Mouse (Mus musculus) lung, postnatal 14 days (tissue): ENCODE data around the gene Golga4.

Experiments
- DNase-seq: peaks from one replicate; pipeline ENCODE4 v3.0.0; 2021

The Golga4 gene

DNA sequence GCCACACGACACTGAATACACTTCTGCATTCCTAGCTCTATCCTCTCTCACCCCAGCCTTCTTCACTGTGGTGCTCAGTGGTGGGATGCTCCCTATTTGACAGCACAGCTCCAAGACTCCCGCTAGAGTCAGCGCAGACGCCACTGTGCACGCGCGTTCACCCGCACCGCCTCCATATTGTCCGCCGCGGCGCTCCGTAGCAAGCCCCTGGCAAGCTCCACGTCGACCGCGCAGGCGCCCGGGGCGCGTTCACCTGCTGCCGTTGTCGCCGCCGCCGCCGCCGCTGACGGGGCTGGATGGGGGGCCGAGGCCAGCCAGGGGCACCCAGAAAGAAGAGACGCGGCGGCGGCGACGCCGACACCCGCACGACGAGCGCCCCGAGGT, at the start of gene Golga4:
TSS of gene Golga4 (plus strand) at position 248 of the 384 bp plus-strand sequence.
- peak; percentile 90 for DNase-seq

DNA sequence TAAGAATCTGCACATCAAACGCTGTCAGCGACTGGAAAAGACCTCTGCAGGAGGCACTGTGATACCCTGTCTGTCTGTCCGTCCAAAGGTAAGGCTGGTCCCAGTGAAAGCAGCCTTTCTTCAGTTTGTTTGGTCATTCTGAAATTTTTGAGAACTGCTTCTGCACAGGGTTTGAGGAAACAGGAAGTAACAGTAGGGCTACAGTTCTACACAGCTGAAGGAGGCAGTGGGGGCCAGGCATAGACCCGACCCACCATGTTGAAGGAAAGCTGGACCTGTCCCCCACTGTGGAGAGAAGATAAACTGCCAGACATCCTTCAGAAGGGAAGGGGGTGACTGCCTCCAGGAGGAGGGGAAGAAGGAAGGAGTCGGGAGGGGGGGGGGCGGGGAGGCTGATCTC, 49.7 kb upstream of the Golga4 start:
- no peak for DNase-seq

DNA sequence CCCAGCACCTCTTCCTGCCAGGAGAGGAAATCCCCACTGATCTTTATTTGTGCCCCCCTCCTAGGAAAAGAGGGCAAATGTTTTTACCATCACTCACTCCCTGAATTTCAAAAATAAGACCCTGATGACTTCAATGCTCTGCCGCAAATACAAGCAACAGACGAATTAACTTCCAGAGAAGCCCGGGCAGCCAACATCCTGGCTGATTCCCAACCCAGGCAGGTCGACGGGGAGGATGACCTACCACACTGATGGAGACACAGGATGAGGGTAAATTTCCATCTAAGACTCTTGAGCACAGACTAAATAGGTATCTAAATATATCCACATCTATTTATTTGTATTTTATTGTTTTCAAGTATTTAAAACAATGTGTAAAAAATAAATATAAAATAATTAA, 48.0 kb upstream of the Golga4 start:
- DNase-seq: no peak

DNA sequence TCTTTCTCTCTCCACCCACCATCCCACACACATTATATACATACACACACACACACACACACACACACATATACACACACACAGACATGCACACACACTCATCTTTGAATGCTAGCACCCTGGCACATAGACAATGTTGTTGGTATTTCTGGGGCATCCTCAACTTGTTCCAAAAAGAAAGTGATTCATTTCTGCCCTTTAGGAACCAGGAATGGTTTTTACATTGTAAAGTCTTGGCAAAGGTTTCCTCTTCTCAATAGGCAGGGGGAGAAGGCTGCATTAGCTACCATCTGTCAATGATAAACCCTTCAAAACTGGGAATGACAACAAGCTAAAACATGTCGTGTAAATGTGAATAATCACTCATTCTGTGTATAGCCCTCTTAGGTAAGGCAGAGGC, 42.0 kb upstream of the Golga4 start:
- no peak for DNase-seq

DNA sequence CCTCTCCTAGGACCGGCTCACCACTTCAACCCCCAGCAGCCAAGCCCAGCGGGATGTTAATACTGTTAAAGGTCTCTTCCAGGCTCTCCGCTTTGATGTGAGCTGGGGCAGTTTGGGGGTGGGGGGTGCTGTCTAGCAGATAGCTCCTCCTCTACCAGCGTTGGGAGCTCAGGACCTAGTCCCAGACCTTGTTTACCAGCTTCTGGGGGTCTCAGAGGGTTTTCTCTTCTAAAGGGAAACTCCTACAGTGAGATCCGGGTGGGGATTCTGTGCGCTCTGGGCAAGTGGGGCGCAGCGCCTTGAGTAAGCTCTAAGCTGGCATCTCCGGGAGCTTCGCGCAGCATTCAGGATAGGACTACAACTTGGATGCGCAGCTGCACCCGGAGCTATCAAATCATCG, 37.8 kb upstream of the Golga4 start:
- no peak for DNase-seq

DNA sequence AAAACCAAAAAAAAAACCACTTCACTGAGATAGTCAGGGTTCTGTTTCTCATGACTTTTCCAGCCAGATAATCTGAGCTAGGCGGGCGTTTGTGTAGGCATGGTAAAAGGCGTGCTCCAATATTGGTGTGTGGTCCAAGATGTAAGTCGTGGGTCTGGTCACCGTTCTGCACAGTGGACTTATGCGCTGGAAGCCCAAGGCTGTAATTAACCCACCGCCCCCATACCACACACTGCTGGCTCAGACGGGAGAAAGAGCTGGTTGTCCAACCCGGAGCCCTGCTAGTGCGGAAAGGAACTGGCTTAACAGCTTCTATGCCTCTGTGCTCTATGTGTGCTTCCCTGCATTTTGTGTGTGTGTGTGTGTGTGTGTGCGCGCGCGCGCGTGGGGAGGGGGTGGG, 36.8 kb upstream of the Golga4 start:
- DNase-seq: no peak

DNA sequence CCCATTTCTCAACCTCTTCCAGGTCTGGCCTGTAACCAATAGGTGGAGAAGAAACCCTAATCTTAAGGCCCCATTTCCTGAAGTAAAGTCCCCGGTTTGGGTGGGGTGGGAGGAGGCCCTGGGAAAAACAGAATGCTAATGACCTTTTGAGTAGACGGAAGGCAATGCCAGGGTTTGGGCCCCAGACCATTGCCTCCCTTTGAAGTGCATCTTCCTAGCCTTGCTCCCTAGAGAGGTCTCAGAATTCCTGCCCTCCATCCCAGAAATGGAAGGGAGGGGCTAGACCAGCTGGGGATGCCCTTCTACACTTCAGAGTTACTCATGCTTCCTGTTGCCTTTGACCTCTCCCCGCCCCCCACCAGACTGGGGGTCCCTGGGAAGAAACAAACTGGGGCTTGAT, 34.8 kb upstream of the Golga4 start:
- DNase-seq: no peak

DNA sequence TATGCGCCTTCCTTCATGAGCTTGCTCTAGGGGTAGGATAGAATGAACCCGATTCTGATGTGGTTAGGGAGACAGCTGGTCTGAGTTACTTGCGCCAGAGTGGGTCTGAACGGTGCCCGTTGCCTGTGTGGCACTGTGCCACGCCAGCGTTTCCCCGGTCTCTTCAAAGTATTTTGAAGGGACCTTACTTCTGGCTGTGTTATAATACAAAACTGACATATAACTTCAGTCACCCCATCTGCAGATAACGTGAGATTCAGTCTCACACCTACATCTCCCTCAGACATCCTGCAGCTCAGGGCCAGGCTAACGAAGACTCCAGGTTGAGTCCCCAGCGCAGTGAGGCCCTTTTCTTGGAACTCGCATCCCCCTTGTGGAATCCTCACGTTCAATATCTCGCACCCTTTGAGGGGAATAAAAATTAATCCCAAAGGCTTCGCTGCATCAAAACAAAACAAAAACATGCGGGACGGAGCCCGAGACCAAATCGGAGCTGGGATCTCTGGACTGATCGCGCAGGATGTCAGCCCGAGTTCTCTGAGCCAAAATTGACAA, 29.8 kb upstream of the Golga4 start:
- no peak for DNase-seq

DNA sequence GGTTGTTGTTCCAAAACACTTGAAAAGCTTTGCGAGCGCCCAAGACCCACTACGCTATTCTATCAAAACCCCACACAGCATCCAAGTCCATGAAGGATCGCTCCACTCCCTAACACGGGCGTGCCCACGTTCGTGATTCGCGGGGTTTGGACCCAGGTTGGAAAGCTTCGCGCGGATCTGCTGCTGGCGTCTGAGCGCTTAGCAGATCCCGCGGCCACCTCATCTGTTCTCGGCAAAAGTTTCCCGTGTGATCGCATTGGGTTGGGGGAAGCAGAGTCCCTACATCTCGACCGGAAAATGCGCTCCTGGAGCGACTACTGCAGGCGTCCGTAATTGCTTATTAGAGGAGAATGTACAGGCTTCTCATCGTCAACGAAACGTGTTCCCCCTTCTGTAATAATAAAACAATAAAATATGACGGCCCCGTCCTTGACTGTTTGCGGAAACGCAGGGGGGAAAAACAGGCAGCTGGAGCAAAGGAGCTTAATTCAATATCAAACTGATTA, 29.2 kb upstream of the Golga4 start:
- DNase-seq: no peak

DNA sequence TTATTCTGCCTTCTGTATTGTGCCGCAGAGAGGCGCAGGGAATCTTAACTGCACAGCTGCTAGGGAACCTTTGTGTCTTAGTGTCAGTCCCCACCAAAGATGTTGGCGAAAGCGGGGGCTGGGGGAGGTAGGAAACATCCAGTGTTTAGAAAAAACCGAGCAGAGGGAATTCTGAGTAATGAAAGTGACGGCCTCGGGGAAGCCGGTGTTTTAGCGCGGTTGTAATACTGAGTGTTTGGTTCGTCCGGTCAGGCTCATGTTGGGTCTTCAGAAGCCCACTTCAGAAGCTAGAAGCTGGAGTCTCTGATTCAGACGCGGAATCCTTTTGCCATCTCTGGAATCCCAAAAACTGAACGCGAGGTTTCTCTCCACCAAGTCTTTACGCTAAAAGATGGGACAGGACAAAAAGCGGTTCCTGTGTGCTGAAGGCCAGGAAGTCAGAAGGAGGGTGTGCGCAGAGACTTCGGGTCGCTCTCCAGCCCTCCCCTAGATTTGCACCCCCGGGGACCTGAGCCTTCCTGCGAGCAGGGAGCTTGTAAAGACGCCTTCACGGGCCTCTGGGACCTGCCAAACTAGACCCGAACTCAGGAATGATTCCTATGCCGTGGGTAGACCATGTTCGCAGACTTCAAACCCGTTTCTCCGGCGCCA, 28.7 kb upstream of the Golga4 start:
- no peak for DNase-seq

DNA sequence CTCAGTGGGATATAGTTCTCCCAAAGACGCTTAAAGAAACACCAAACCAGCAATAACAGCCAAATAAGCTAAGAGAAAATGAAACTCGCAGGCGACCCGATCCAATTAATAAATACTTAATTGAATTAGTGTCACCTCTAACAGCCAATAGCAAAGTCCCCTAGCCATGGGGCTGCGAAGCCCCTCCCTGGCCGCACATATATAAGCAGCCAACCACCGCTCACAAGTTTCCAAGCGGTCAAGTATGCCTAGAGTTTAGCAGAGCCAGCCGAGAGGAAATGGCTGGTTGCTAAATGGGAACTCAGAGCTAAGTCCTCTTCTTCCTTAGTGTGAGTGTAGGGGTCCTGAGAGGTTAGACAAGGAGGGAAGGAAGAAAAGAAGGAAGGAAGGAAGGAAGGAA, 28.1 kb upstream of the Golga4 start, which contains the start of gene Eomes:
TSS of gene Eomes (plus strand) at position 252 of the 400 bp plus-strand sequence.
- DNase-seq: no peak

DNA sequence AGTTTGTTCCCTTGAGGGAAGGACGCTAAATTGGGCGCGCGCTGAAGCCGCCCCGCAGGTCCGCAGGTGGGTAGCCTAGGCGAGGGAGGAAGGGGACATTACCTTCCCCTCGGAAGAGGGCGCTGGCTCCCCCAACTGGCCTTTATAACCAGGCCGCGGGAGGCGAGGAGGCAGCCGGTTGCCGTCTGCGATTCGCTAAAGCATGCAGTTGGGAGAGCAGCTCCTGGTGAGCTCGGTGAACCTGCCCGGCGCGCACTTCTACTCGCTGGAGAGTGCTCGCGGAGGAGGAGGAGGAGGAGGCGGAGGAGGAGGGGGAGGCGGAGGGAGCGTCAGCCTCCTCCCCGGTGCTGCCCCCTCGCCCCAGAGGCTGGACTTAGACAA, 27.6 kb upstream of the Golga4 start:
- DNase-seq: no peak

DNA sequence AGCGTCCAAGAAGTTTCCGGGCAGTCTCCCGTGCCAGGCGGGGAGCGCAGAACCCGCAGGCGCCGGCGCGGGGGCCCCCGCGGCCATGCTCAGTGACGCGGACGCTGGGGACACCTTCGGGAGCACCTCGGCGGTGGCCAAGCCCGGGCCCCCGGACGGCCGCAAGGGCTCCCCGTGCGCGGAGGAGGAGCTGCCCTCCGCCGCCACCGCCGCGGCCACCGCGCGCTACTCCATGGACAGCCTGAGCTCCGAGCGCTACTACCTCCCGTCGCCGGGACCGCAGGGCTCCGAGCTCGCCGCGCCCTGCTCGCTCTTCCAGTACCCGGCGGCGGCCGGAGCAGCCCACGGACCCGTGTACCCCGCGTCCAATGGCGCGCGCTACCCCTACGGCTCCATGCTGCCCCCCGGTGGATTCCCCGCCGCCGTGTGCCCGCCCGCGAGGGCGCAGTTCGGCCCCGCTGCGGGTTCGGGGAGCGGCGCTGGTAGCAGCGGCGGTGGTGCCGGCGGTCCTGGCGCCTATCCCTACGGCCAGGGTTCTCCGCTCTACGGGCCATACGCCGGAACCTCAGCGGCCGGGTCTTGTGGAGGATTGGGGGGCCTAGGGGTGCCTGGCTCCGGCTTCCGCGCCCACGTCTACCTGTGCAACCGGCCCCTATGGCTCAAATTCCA, 27.1 kb upstream of the Golga4 start:
- peak; percentile 29 for DNase-seq

DNA sequence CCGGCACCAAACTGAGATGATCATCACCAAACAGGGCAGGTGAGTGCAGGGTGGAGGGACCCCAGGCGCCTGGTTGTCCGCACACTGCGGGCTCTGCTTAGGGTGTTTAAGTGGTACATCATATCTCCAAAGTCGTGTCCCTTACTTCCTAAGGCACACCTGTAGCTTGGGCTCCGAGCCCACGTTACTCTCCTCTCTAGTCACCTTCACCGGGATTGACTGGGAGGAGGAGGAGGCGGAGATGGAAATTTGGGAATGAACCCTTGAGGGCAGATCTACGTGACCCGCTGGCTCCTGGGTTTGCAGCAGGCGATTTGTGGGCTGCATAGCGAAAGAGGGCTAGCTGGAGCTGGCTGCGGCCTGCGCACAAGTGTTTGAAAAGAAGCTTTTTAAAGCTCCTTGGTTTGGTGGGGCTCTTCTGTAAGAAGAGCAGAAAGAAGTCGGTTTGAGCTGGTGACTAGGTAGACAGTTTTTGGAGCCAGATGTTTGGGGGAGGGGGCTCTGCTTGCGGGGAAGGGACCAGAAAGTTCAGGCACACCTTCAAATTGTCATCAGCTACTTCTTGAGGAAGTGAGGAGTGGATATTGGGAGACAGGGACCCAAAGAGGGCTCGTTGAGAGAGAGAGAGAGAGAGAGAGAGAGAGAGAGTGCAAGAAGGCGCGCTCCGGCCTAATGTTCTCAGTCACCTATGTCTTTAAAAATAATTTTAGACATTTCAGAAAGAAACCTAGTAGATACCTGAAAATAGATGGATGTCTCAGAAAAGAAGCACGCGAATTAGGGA, 26.4 kb upstream of the Golga4 start:
- no peak for DNase-seq

DNA sequence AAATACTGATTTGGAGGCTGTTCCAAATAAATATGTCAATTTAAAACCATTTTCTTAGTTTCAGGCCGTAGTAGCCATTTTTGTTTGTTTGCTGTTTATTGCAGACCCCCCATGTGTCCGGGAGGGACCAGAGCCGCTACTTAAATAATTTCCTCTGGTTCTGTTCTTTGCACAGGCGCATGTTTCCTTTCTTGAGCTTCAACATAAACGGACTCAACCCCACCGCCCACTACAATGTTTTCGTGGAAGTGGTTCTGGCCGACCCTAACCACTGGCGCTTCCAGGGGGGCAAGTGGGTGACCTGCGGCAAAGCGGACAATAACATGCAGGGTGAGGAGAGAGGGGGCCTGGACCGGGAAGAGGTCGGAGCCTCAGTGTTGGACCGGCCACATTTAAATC, 25.8 kb upstream of the Golga4 start:
- DNase-seq: no peak

DNA sequence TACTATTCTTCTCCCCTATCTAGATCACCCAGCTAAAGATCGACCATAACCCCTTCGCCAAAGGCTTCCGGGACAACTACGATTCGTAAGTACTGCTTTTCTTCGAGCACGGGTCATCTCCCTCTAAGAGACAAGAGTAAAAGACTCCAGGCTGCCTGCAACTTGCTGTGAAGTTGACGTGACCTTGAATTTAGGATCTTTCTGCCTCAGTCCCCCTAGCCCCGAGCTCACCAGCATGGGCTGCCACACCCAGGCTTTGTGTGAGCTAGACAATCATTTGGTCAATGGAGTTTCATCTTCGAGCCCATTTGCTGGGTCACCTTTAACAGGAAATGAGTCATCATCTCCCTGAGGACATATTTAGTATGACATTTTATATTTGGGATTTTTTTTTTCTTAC, 23.9 kb upstream of the Golga4 start:
- no peak for DNase-seq

DNA sequence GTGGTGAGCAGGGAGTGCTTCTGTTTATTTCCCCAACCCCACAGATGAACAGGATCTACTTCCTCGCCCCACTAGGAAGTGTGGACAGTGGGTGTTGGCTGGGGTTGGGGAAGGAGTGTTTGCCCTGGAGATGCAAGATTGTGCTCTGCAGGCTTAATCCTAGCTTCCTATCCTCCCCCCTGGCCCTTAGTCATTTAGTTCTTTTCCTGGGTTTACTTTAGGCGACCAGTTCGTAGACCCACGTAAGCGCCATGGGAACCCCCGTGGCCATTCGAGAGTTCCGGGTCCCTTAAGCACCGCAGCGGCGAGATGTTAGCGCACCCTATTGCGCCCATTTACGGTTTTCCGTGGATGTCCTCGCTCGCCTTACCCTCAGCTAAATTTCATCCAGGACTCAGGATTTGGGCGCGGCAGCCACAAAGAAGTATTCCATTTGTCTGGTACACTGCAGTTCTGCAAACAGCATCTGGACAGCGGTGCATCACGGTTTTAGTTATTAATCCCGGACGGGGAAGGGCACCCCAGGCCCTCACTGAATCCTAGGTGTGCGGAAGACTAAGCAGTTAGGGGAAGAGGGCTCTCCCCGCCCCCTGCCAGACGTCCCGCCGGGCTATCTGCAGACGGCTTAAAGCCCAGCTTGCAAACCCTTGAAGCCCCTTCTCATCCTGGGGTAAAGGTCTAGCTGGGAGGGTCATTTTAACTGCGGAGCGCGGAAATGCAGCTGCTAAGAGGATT, 19.5 kb upstream of the Golga4 start:
- DNase-seq: no peak

DNA sequence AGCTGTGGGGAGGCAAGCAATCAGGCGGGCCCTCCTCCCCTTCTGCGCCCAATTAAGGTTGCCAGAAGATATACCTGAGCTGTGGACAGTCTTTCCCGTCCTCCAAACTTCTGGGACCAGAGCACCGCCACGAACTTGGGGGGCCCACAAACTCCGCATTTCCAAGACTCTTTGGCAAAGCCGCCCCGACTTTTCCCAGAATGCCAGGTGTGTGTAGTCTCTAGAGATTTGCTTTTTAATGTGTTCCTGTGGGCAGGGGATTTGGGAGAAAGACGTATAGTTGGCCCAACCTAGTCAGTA, 19.0 kb upstream of the Golga4 start:
- no peak for DNase-seq

DNA sequence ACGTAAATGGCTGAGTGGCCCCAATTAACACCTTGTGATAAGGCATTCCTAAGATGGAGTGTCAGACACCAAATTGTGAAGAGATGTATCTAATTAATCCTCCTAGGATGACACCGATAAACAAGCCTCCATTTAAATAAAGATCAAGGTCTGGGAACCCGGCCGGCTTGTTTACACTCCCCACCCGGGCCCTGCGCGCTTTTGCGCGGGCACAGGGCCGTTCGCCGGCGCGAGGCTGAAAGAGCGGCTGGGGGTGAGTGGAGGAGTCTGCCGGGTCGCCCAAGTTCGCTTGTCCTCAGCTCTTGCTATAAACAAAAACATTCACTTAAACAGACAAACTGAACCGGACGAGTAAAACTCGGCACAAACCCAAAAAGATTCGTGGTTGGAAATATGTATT, 18.4 kb upstream of the Golga4 start:
- no peak for DNase-seq

DNA sequence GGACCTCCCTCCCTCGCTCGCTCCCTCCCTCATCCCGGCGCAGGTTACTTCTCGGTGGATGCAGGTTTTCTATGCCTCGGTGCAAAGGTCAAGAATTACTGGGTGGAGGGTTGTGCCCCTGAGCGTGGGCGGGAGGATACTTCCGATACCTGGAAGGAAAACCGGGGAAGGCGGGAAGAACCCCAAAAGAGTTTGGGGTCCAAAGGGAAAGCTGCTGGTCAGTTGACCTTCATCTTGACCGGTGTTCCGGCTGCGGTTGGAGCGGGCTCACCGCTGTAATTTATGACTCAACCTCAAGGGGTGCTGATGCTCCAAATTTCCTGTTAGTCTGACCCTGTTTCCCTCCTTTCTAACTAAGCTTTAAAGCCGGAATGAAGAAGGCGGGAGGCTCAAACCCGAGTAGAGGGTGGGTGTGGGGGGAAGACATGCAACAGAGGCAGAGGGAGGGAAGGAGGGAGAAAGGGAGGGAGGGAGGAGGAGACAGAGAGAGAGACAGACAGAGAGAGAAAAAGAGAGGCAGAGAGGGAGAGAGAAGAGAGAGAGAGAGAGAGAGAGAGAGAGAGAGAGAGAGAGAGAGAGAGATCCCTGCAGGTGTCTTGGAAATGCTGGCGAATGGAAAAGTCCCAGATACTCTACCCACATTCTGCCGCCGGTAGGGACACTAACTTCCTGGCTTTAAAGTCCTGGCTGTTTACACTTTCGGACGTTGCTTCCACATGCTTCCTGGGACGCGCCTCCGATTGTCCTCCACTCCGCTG, 17.8 kb upstream of the Golga4 start:
- DNase-seq: peak; percentile 47

DNA sequence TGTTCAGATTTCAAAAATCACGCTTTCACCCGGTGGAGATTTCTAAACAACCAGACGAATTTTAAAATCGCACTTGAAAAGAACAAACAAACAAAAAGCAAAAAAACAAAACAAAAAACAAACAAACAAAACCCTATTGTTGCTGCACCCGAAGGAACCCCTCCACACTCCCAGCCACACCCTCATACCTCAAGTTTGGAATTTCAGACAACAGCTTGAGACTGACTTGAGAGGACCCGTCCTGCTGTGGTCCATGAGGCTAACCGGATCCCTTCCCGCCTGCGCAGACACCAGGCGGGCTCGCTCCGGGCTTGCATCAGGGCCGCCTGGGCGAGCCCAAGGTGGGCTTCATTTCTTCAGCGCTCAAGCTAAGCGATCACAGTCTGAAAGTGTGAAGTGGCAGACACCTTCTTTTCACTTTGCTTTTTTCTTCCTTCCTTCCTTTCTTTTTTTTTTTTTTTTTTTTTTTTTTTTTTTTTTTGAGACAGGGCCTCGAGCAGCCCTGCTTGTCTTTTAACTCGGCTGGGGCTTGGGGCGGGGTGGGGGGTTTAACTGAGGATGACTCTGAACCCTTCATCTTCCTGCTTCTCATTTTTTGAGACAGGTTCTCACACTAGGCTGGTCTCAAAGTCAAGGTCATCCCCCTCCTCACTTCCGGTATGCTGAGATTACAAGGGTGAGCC, 17.0 kb upstream of the Golga4 start:
- no peak for DNase-seq

DNA sequence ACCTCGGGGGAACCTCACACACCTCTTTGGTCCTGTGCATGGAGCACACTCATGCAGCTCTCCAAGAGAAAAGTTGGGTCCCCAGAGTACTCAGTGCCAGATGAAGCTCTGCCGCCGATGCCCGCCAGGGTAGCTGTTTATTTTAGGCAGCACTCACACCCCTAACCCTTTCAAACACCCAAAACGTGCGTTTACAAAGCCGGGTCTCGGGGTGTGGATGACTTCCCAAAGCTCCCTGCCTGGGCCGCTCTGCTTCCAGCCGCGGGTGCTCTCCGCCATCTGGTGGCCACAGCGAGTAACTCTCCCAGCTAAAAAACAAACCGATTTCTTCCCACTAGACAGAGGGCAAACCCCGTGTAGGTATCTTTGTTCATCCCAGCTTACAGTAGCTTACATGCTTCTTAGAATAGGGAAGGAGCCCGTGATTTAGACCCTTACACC, 16.5 kb upstream of the Golga4 start:
- peak; percentile 75 for DNase-seq
